Mouse (Mus musculus): Measurements from ENCODE around the gene Slc51b.

DNA sequence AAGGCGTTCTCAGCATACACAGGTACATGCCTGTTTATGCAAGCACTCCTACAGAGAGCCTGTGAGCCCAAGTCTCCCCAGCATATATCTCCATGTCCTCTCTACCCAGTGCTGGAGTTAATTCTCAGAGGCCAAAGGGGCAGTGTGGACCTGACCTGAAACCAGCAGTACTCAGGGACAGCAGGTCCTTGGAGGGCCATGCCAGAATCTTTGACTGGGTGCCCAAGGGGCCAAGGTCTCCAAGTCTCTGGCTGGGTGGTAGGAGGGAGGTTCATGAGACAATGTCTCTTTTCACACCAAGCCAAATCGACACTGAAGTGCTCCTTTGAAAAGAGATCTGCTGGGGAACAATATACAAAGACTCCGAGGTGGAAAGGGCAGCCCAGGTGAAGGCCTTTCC, 14.9 kb downstream of the Slc51b start:
- TF ChIP-seq CTCF (IDR thresholded peaks at IDR 0.05; ENCODE audit: insufficient read depth, low read length) (no peak), POLR2A (IDR thresholded peaks at IDR 0.05; ENCODE audit: borderline replicate concordance, extremely low read depth, low read depth, low read length) (no peak)

All from lung, adult 2 months (tissue).